Mouse (Mus musculus): ENCODE results near the gene Slc9a8. TPM values are rescaled to one million over a fixed set of nuclear protein-coding genes. Genes with fewer than 3 reads are reported as not detected.

Gene Slc9a8
- 19.8 and 34.8 TPM in 2 replicates for polyA plus RNA-seq (2012; rRNA removed)

DNA sequence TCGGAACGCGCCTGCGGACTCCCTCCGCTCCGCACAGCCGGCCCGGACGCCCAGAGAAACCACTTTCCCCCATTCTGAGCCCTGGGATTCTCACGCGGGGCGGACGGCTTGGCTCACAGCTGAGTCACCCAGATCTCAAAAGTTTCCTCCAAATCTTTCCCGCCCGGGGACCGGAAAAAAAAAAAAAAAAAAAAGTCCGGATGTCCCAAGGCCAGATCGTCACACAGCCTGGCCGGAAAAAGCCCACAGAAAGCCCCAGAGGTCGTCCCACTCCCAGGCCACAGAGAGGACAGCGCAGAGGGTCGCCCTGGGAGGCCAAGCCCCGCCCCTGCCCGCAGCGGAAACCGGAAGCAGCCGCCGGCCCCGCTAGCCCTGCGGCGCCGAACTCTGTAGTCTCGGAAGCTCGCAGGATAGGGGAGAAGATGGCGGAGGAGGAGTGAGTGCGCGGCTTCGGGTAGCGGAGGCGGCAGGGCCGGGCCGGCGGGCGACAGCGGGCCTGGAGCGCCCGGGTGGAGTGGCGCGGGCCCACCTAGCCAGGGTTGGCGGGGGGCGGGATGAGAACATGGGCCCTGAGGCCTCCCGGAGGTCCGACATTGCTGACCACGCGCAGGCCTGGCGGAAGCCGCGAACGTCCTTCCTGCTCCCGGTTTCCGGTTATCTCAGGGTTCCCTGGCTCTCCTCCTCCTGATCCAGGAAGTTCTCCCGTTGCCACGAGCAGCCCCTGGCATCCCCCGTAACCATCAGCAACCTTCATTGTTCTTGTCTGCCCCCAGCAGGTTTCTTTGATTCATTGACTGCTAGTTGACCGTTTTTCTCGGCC, at the start of gene Slc9a8:
Gene Slc9a8, plus strand, starts transcription at position 383 of the 820 bp plus-strand sequence.
- Histone ChIP-seq H3K36me3 (ENCODE audit: control insufficient read depth, insufficient read depth, low read length) (peaks cover 15% of the 10 kb centered on the region; the same call in 1 of the 2 replicates), H3K27ac (ENCODE audit: insufficient read depth, low read depth, low read length) (peak within 1 kb of the TSS; percentile 96), H3K4me3 (ENCODE audit: low read depth, low read length) (peak within 1 kb of the TSS; percentile 94), H3K27me3 (ENCODE audit: control insufficient read depth, insufficient read depth, low read length) (no peaks in the 10 kb centered on the region), H3K4me1 (ENCODE audit: control insufficient read depth, insufficient read depth, insufficient read length, low read length) (peaks cover 28% of the 10 kb centered on the region; the same call in 1 of the 2 replicates)
- TF ChIP-seq POLR2A (IDR thresholded peaks at IDR 0.05; ENCODE audit: low read depth, low read length) (peak; percentile 83), CTCF (IDR thresholded peaks at IDR 0.05; ENCODE audit: extremely low read depth, insufficient read length, insufficient replicate concordance, low read depth, low read length) (no peak)
- under 1% methylated on average over 66 of the region's 66 CpGs for WGBS

DNA sequence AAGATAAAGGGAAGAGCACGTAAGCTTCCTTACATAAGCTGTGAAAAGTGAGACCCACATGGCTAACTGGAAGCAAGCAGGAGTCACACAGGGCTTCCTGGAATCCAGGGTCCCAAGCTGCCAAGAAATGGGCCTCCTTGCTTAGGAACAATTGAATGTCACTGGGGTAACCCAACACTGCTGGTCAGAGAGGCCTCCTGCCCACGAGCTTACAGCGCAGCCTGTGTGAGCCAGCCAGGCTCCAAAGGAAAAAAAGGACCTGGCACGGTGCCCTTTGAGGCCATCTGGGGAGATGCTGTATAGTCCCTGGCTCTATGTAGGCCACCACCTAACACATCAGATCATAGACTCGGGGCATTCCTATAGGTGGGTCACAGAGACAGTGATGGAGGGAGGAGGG, 48.2 kb upstream of the Slc9a8 start:
- 0 out of 2 replicates have a peak overlapping the region, but pooled peaks have one; percentile 17 for H3K27ac ChIP-seq (ENCODE audit: insufficient read depth, low read depth, low read length)
- TF ChIP-seq CTCF (IDR thresholded peaks at IDR 0.05; ENCODE audit: extremely low read depth, insufficient read length, insufficient replicate concordance, low read depth, low read length) (no peak), POLR2A (IDR thresholded peaks at IDR 0.05; ENCODE audit: low read depth, low read length) (no peak)
- H3K4me3 ChIP-seq (ENCODE audit: low read depth, low read length), result no peak overlapping the region
- 43% methylated on average over 5 of the region's 5 CpGs for WGBS
- H3K4me1 ChIP-seq (ENCODE audit: control insufficient read depth, insufficient read depth, insufficient read length, low read length), result peaks cover 28% of the 10 kb centered on the region
- no peaks in the 10 kb centered on the region for H3K27me3 ChIP-seq (ENCODE audit: control insufficient read depth, insufficient read depth, low read length)
- no peaks in the 10 kb centered on the region for H3K36me3 ChIP-seq (ENCODE audit: control insufficient read depth, insufficient read depth, low read length)

DNA sequence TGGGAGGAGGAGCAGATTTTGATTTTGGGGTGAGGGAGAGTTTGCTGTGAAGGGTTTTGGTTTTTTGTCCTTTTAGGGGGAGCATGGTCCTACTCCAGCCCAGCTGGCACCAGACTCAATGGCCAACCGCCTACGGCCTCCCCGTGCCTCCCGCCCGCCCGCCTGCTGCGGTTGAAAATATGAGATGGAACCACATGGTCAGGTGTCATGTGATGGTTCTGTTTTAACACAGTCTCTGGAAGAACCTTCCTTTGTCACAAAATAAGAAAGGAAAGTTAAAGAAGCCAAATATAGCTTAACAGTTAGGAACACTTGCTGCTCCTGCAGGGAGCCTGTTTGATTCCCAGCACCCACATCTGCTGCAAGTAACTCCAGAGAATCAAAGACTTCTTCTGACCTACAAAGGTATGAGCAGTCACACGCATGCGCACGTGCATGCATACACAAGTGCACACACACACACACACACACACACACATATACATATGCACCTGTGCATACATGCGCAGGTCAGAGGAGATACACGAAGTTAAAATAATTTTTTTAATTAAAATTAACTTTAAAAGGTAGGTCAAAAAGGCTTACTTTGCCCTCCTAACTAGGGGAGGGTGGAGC, 47.2 kb upstream of the Slc9a8 start:
- Histone ChIP-seq H3K36me3 (ENCODE audit: control insufficient read depth, insufficient read depth, low read length) (no peaks in the 10 kb centered on the region), H3K27ac (ENCODE audit: insufficient read depth, low read depth, low read length) (peak overlapping the region; percentile 46; the same call in 1 of the 2 replicates), H3K4me3 (ENCODE audit: low read depth, low read length) (no peak overlapping the region), H3K4me1 (ENCODE audit: control insufficient read depth, insufficient read depth, insufficient read length, low read length) (peaks cover 32% of the 10 kb centered on the region), H3K27me3 (ENCODE audit: control insufficient read depth, insufficient read depth, low read length) (no peaks in the 10 kb centered on the region)
- WGBS, result 90% methylated on average over 12 of the region's 12 CpGs
- TF ChIP-seq POLR2A (IDR thresholded peaks at IDR 0.05; ENCODE audit: low read depth, low read length) (no peak), CTCF (IDR thresholded peaks at IDR 0.05; ENCODE audit: extremely low read depth, insufficient read length, insufficient replicate concordance, low read depth, low read length) (no peak)

DNA sequence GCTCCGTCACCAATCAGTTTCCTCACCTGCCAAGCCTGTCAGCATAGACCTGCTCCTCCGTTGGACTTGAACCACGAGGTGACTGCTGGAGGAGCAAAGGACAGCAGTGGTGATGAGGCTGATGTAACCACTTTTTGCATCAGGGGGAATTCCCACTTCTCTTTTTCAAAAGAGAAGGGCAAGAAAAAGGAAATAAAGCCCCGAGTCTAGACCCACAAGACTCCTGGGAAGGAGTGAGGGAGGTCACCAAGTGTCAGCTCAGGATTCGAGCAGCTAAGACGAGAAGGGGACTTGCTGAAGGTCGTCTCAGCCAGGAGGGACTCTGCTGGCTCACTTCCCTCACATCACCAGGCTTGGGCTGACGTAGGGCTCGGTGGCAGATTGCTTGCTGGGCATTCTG, 46.4 kb upstream of the Slc9a8 start:
- WGBS, result 49% methylated on average over 9 of the region's 9 CpGs
- peaks cover 32% of the 10 kb centered on the region for H3K4me1 ChIP-seq (ENCODE audit: control insufficient read depth, insufficient read depth, insufficient read length, low read length)
- H3K27me3 ChIP-seq (ENCODE audit: control insufficient read depth, insufficient read depth, low read length), result no peaks in the 10 kb centered on the region
- no peaks in the 10 kb centered on the region for H3K36me3 ChIP-seq (ENCODE audit: control insufficient read depth, insufficient read depth, low read length)
- no peak for TF ChIP-seq POLR2A (IDR thresholded peaks at IDR 0.05; ENCODE audit: low read depth, low read length)
- TF ChIP-seq CTCF (IDR thresholded peaks at IDR 0.05; ENCODE audit: extremely low read depth, insufficient read length, insufficient replicate concordance, low read depth, low read length), result no peak
- peak overlapping the region; percentile 93 for H3K27ac ChIP-seq (ENCODE audit: insufficient read depth, low read depth, low read length)
- H3K4me3 ChIP-seq (ENCODE audit: low read depth, low read length), result no peak overlapping the region

DNA sequence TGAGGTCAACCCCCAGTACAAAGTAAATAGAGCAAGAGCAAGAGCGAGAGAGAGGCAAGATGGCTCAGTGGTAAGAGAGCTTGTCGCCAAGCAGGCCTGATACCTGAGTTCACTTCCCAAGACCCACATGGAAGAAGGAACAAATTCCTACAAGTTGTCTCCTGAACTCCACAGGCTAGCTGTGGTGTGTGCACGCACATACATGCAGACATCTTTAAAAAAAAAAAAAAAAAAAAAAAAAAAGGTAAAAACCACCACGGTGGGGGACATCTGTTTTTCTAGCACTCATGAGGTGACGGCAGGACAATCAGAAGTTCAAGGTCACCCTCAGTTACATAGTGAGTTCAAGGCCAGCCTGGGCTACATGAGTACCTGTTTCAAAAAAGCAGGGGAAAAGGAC, 45.8 kb upstream of the Slc9a8 start:
- 77% methylated on average over 5 of the region's 5 CpGs for WGBS
- TF ChIP-seq CTCF (IDR thresholded peaks at IDR 0.05; ENCODE audit: extremely low read depth, insufficient read length, insufficient replicate concordance, low read depth, low read length), result no peak
- no peak for TF ChIP-seq POLR2A (IDR thresholded peaks at IDR 0.05; ENCODE audit: low read depth, low read length)
- Histone ChIP-seq H3K4me1 (ENCODE audit: control insufficient read depth, insufficient read depth, insufficient read length, low read length) (peaks cover 37% of the 10 kb centered on the region), H3K36me3 (ENCODE audit: control insufficient read depth, insufficient read depth, low read length) (no peaks in the 10 kb centered on the region), H3K27ac (ENCODE audit: insufficient read depth, low read depth, low read length) (peak overlapping the region; percentile 61), H3K27me3 (ENCODE audit: control insufficient read depth, insufficient read depth, low read length) (no peaks in the 10 kb centered on the region), H3K4me3 (ENCODE audit: low read depth, low read length) (no peak overlapping the region)

DNA sequence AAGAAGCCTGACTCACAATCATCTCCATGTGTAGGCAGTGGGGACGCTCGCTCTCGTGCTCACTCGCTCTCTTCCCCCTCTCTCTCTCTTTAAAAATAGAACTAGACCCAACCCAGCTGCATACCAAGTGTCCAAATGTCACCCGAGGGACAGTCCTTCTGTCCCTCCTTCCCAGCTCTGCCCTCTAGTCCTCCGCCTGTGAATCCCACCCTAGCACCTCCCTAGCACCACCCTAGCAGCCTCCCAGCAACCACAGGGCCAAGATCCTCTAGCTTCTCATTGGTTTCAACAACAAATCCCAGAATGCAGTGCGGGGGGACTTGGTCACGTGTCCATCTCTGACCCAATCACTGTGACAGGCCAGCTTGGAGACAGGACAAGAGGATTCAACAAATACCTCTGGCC, 45.4 kb upstream of the Slc9a8 start:
- Histone ChIP-seq H3K4me3 (ENCODE audit: low read depth, low read length) (no peak overlapping the region), H3K27me3 (ENCODE audit: control insufficient read depth, insufficient read depth, low read length) (no peaks in the 10 kb centered on the region), H3K36me3 (ENCODE audit: control insufficient read depth, insufficient read depth, low read length) (no peaks in the 10 kb centered on the region), H3K4me1 (ENCODE audit: control insufficient read depth, insufficient read depth, insufficient read length, low read length) (peaks cover 40% of the 10 kb centered on the region), H3K27ac (ENCODE audit: insufficient read depth, low read depth, low read length) (peak overlapping the region; percentile 61)
- no peak for TF ChIP-seq CTCF (IDR thresholded peaks at IDR 0.05; ENCODE audit: extremely low read depth, insufficient read length, insufficient replicate concordance, low read depth, low read length)
- 83% methylated on average over 8 of the region's 8 CpGs for WGBS

DNA sequence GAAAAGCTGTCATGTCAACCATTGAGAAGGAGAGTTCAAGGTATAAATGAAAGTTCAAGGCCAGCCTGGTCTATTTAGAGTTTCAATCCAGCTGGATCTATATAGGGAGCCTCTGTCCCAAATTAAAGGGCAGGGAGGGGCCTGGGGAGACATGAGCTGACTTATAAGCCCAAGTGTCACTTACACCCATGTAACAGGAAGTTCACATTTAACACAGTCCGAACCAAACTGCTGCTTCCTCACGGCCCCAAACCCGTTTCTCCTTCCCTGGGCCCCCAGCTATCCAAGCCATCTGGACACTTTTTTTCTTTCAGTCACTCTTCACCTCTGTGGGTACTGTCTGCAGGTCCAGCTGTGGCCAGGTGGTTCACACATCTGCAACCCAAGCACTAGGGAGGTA, 43.8 kb upstream of the Slc9a8 start:
- Histone ChIP-seq H3K27ac (ENCODE audit: insufficient read depth, low read depth, low read length) (no peak overlapping the region), H3K27me3 (ENCODE audit: control insufficient read depth, insufficient read depth, low read length) (no peaks in the 10 kb centered on the region), H3K36me3 (ENCODE audit: control insufficient read depth, insufficient read depth, low read length) (no peaks in the 10 kb centered on the region), H3K4me1 (ENCODE audit: control insufficient read depth, insufficient read depth, insufficient read length, low read length) (peaks cover 51% of the 10 kb centered on the region), H3K4me3 (ENCODE audit: low read depth, low read length) (no peak overlapping the region)
- no peak for TF ChIP-seq CTCF (IDR thresholded peaks at IDR 0.05; ENCODE audit: extremely low read depth, insufficient read length, insufficient replicate concordance, low read depth, low read length)
- no peak for TF ChIP-seq POLR2A (IDR thresholded peaks at IDR 0.05; ENCODE audit: low read depth, low read length)
- WGBS, result 78% methylated on average over 3 of the region's 3 CpGs

Measured in small intestine, adult 2 months (tissue).